Mouse (Mus musculus): ENCODE measurements around the gene Nckap5.

DNA sequence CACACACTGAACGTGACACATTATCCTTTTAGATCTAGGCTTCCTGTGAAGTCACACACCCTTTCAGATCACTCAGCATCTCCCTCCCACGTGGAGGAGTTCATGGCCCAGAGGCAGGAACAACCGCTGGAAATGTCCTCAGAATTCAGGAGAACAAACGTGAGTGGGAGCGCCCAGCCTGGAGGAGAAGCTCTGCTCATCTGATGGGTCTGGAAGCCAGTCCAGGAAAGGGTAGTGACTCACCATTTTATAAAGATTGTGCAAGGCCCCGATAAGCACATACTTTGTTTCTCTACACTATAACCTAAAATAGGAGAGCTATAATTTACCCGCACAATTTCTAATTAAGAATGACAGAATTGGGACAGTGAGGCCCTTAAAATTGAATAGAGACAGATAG, 24.1 kb downstream of the Nckap5 start:
- TF ChIP-seq ZC3H11A (IDR thresholded peaks at IDR 0.05; ENCODE audit: low read depth, low read length) (no peak), CTCF (conservative IDR thresholded peaks at IDR 0.05 in 1 of 2, IDR thresholded peaks at IDR 0.05 in 1 of 2; ENCODE audit: low read depth in 2 of 2, low read length in 2 of 2) (no peak), NELFE (IDR thresholded peaks at IDR 0.05; ENCODE audit: low read depth, low read length) (no peak), USF2 (conservative IDR thresholded peaks at IDR 0.05; ENCODE audit: low read depth, low read length) (no peak), SIN3A (IDR thresholded peaks at IDR 0.05; ENCODE audit: low read length) (no peak), ETS1 (conservative IDR thresholded peaks at IDR 0.05; ENCODE audit: low read depth, low read length) (no peak)
